Mouse (Mus musculus): ENCODE data around the gene Foxo6. TPM values are rescaled to one million over a fixed set of nuclear protein-coding genes. Genes with fewer than 3 reads are reported as not detected.

Gene Foxo6
- polyA plus RNA-seq (2016; fragmentation: Nextera tagmentation; extraction: Ambion mirVana): 0.96 and 1.1 TPM in 2 replicates

GRCm38 (mm10) chr4:120287290-120288111 is at the start of gene Foxo6:
Gene Foxo6, minus strand, starts transcription at chr4:120287349.
- Histone ChIP-seq H3K9ac (peak within 1 kb of the TSS; percentile 88), H3K27me3 (peaks cover 72% of the 10 kb centered on the region), H3K4me3 (replicated peaks) (peak within 1 kb of the TSS; percentile 75), H3K4me2 (peak within 1 kb of the TSS; percentile 98), H3K27ac (peak within 1 kb of the TSS; percentile 78), H3K4me1 (peaks cover 62% of the 10 kb centered on the region), H3K9me3 (no peaks in the 10 kb centered on the region), H3K36me3 (replicated peaks) (no peaks in the 10 kb centered on the region)
- peak; percentile 87 for ATAC-seq (ENCODE audit: low FRiP score)
- under 1% methylated on average over 73 of the region's 99 CpGs for WGBS

DNA sequence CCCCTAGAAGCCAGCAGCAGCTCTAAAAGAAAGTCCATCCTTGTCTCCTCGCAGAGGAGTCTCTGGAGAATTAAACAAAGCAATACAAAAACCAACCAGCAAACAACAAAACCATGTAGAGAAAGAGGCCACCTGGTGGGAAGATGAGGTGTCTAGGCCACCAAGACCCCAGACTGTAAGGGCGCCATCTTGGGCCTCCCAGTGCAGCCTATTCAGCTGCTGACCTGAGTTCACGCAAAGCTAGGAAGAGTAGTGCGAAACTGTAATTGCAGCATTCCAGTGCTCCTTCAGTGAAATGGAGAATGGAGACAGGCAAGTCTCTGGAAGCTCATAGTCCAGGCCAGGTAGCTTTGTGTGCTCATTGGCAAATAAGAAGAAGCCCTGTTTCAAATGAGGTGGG is 47.2 kb upstream of the Foxo6 start:
- Histone ChIP-seq H3K4me2 (no peak overlapping the region), H3K9me3 (no peaks in the 10 kb centered on the region), H3K4me1 (peaks cover 21% of the 10 kb centered on the region), H3K4me3 (replicated peaks) (no peak overlapping the region), H3K27ac (no peak overlapping the region), H3K36me3 (replicated peaks) (no peaks in the 10 kb centered on the region), H3K9ac (no peak overlapping the region), H3K27me3 (peaks cover 14% of the 10 kb centered on the region)
- WGBS: 91% methylated on average over 4 of the region's 4 CpGs
- no peak for ATAC-seq (ENCODE audit: low FRiP score)

GRCm38 (mm10) chr4:120332934-120333421 is 45.8 kb upstream of the Foxo6 start:
- H3K4me2 ChIP-seq: peak overlapping the region; percentile 27; the same call in 1 of the 2 replicates
- H3K4me3 ChIP-seq (replicated peaks): no peak overlapping the region
- peak; percentile 83 for ATAC-seq (ENCODE audit: low FRiP score)
- no peaks in the 10 kb centered on the region for H3K36me3 ChIP-seq (replicated peaks)
- no peak overlapping the region for H3K9ac ChIP-seq
- H3K9me3 ChIP-seq: no peaks in the 10 kb centered on the region
- peaks cover 14% of the 10 kb centered on the region for H3K27me3 ChIP-seq
- WGBS: 15% methylated on average over 11 of the region's 11 CpGs
- H3K4me1 ChIP-seq: peaks cover 21% of the 10 kb centered on the region
- peak overlapping the region; percentile 76 for H3K27ac ChIP-seq

- Histone ChIP-seq H3K4me2 (peak overlapping the region; percentile 27; the same call in 1 of the 2 replicates), H3K27me3 (peaks cover 14% of the 10 kb centered on the region), H3K27ac (peak overlapping the region; percentile 76), H3K4me3 (replicated peaks) (no peak overlapping the region), H3K9me3 (no peaks in the 10 kb centered on the region), H3K9ac (no peak overlapping the region), H3K4me1 (peaks cover 21% of the 10 kb centered on the region), H3K36me3 (replicated peaks) (no peaks in the 10 kb centered on the region)
- ATAC-seq (ENCODE audit: low FRiP score): peak; percentile 60
- WGBS: 16% methylated on average over 7 of the region's 7 CpGs
Observed at GRCm38 (mm10) chr4:120332405-120332933, 45.3 kb upstream of the Foxo6 start.

GRCm38 (mm10) chr4:120331992-120332391 is 44.8 kb upstream of the Foxo6 start:
- H3K27me3 ChIP-seq: peaks cover 11% of the 10 kb centered on the region
- H3K9me3 ChIP-seq: no peaks in the 10 kb centered on the region
- H3K27ac ChIP-seq: peak overlapping the region; percentile 76; the same call in 1 of the 2 replicates
- no peak for ATAC-seq (ENCODE audit: low FRiP score)
- H3K4me3 ChIP-seq (replicated peaks): no peak overlapping the region
- no peak overlapping the region for H3K9ac ChIP-seq
- H3K4me1 ChIP-seq: peaks cover 21% of the 10 kb centered on the region
- 79% methylated on average over 7 of the region's 7 CpGs for WGBS
- no peaks in the 10 kb centered on the region for H3K36me3 ChIP-seq (replicated peaks)
- no peak overlapping the region for H3K4me2 ChIP-seq

DNA sequence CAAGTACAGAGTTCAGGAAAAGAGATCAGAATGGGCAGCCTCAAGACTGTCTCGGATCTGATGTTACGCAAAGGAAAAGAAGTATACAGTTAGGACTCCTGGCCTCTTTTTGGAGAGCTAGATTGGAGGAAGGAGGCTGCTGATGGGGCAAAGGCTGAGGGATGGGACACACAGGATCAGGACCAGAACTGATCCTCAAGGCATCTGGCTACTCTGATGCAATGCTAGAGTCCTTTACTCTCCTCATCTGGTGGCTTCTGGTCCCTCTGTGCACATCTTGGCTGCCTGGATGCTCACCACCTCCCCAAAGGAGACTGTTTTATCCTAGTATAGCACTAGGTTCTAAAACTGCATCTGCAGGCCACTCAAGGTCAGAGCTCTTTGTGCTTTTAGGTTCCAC is 44.4 kb upstream of the Foxo6 start:
- Histone ChIP-seq H3K9me3 (no peaks in the 10 kb centered on the region), H3K4me2 (no peak overlapping the region), H3K9ac (no peak overlapping the region), H3K27me3 (peaks cover 11% of the 10 kb centered on the region), H3K4me1 (peaks cover 21% of the 10 kb centered on the region), H3K36me3 (replicated peaks) (no peaks in the 10 kb centered on the region), H3K4me3 (replicated peaks) (no peak overlapping the region), H3K27ac (no peak overlapping the region)
- WGBS: 96% methylated on average over 2 of the region's 2 CpGs
- no peak for ATAC-seq (ENCODE audit: low FRiP score)

DNA sequence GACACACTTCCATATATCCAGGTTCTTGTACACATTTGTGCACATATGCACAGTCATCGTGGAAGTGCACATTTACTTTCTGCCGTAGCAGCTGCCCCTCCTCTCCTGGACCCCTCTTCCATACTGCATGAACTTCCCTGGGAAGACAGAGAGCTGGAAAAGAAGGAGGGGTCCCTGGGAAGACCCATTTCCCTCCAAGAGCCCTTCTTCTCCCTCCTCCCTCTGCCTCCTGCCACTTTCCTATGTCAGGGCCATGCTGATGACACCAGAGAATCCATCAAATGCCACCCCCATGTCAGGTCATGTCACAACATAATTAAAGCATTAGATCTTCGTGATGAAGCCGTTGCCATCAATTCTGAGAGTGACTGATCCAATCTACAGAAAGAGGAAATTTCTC is 38.6 kb upstream of the Foxo6 start:
- H3K27me3 ChIP-seq: peaks cover 8% of the 10 kb centered on the region
- no peaks in the 10 kb centered on the region for H3K36me3 ChIP-seq (replicated peaks)
- no peak overlapping the region for H3K4me3 ChIP-seq (replicated peaks)
- 83% methylated on average over 4 of the region's 4 CpGs for WGBS
- H3K4me2 ChIP-seq: no peak overlapping the region
- no peaks in the 10 kb centered on the region for H3K9me3 ChIP-seq
- no peak for ATAC-seq (ENCODE audit: low FRiP score)
- H3K4me1 ChIP-seq: no peaks in the 10 kb centered on the region
- no peak overlapping the region for H3K9ac ChIP-seq
- H3K27ac ChIP-seq: no peak overlapping the region

DNA sequence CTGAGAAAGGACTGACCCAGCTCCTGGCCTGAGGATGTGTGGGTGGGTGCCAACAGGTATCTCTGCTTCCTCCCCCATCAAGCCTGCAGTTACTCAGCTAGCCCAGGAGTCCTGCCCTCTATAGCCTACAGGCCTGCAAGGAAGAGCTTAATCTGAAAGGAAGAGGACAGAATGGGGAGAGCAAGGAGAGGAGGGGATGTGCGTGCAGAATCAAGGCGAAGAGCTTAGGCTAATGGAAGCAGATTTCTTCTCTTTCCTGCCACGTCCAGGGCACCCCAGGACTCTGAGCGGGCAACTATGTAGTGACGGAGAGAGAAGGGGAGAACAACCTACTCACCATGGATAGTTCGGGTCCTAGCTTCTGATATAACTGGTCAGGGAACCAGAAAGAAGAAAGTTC is 37.9 kb upstream of the Foxo6 start:
- H3K27me3 ChIP-seq: peaks cover 8% of the 10 kb centered on the region
- H3K27ac ChIP-seq: no peak overlapping the region
- no peak for ATAC-seq (ENCODE audit: low FRiP score)
- H3K4me1 ChIP-seq: no peaks in the 10 kb centered on the region
- WGBS: 67% methylated on average over 6 of the region's 6 CpGs
- no peak overlapping the region for H3K4me2 ChIP-seq
- no peak overlapping the region for H3K4me3 ChIP-seq (replicated peaks)
- H3K9ac ChIP-seq: no peak overlapping the region
- H3K36me3 ChIP-seq (replicated peaks): no peaks in the 10 kb centered on the region
- no peaks in the 10 kb centered on the region for H3K9me3 ChIP-seq

GRCm38 (mm10) chr4:120323858-120324257 is 36.7 kb upstream of the Foxo6 start:
- Histone ChIP-seq H3K27ac (no peak overlapping the region), H3K36me3 (replicated peaks) (no peaks in the 10 kb centered on the region), H3K4me1 (no peaks in the 10 kb centered on the region), H3K9me3 (no peaks in the 10 kb centered on the region), H3K27me3 (peaks cover 8% of the 10 kb centered on the region), H3K4me2 (no peak overlapping the region), H3K4me3 (replicated peaks) (no peak overlapping the region), H3K9ac (no peak overlapping the region)
- no peak for ATAC-seq (ENCODE audit: low FRiP score)
- 93% methylated on average over 1 of the region's 1 CpGs for WGBS

- Histone ChIP-seq H3K9me3 (no peaks in the 10 kb centered on the region), H3K27ac (no peak overlapping the region), H3K9ac (no peak overlapping the region), H3K4me1 (no peaks in the 10 kb centered on the region), H3K4me3 (replicated peaks) (no peak overlapping the region), H3K4me2 (no peak overlapping the region), H3K36me3 (replicated peaks) (no peaks in the 10 kb centered on the region), H3K27me3 (peaks cover 8% of the 10 kb centered on the region)
- 30% methylated on average over 6 of the region's 6 CpGs for WGBS
- no peak for ATAC-seq (ENCODE audit: low FRiP score)
Observed at GRCm38 (mm10) chr4:120323198-120323597, 36.0 kb upstream of the Foxo6 start.

DNA sequence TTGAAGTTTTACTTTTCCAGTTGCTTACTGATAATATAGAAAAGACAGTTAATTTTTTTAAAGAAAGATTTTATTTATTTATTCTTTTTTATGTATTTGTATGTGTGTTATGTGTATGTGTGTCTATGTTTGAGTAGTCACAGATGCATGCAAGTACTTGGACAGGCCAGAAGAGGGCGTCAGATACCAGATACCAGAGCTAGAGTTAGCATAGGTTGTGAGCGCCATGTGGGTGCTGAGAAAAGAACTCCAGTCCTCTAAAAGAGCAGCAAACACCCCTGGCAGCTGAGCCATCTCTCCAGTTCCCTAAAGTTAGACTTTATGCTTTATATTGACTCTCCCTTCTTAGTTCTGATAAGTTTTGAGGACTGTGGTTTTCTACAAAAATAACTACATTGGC is 30.4 kb upstream of the Foxo6 start:
- Histone ChIP-seq H3K4me1 (no peaks in the 10 kb centered on the region), H3K27ac (no peak overlapping the region), H3K9ac (no peak overlapping the region), H3K36me3 (replicated peaks) (no peaks in the 10 kb centered on the region), H3K4me3 (replicated peaks) (no peak overlapping the region), H3K4me2 (no peak overlapping the region), H3K27me3 (peaks cover 11% of the 10 kb centered on the region; the same call in 1 of the 2 replicates), H3K9me3 (peaks cover 3% of the 10 kb centered on the region; the same call in 1 of the 2 replicates)
- no peak for ATAC-seq (ENCODE audit: low FRiP score)
- 61% methylated on average over 2 of the region's 2 CpGs for WGBS

DNA sequence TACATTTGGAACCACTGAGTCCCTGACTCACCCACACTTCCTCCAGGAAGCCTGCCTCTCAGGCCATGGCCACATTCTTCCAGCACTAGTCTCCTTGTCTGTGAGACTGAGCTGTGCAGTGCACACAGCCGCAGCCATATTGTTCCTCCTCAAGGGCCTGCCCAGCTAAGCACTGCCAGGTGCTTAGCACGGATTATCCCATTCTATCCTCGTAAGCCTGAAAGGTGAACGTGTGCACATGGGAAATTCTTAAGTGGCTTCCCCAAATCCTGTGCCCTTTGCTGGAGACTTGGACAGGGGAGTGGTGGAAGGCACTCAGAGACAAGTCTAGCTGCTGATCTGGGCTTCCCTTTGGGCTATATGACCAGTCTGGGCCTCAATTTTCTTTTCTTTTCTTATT is 29.6 kb upstream of the Foxo6 start:
- WGBS: 60% methylated on average over 4 of the region's 4 CpGs
- peaks cover 11% of the 10 kb centered on the region; the same call in 1 of the 2 replicates for H3K27me3 ChIP-seq
- ATAC-seq (ENCODE audit: low FRiP score): no peak
- no peak overlapping the region for H3K4me2 ChIP-seq
- no peaks in the 10 kb centered on the region for H3K36me3 ChIP-seq (replicated peaks)
- no peak overlapping the region for H3K4me3 ChIP-seq (replicated peaks)
- H3K4me1 ChIP-seq: no peaks in the 10 kb centered on the region
- no peak overlapping the region for H3K9ac ChIP-seq
- H3K9me3 ChIP-seq: peaks cover 3% of the 10 kb centered on the region; the same call in 1 of the 2 replicates
- no peak overlapping the region for H3K27ac ChIP-seq
